In genomic region chr11:76645036-76645435, GRCm38 (mm10) we compare ENCODE assay signal across 19 mouse cellular contexts. TPM values are rescaled to one million over a fixed set of nuclear protein-coding genes. Genes with fewer than 3 reads are reported as not detected.
A peak's percentile ranks its signal among the peaks of the same experiment; 100 is the strongest.
DNase-seq lines count a peak whose midpoint lies in the region; ATAC-seq lines count a peak whose summit lies in the region.
"Had no signal": no experiment of that assay in that cellular context is flagged by ENCODE, and none has a peak within 500 bp of the region (broad histone marks: within the 10 kb centered on the region; RNA-seq: fewer than 3 reads in every experiment).

No protein-coding gene starts in this region.

- DNase-seq in kidney, adult 9 months, result no peak
- DNase-seq in heart, postnatal 25 days (ENCODE audit: low spot score), result no peak
- no peak for DNase-seq in left cerebral cortex, postnatal 36 days (ENCODE audit: low spot score in 2 of 2)
- DNase-seq: adrenal gland, postnatal 10 days; cerebellum, adult 9-10 months; heart, adult 11 months; lung, postnatal 10 days; thymus, postnatal 25 days had no signal

- H3K27me3 ChIP-seq in kidney, embryonic 16.5 days (ENCODE audit: insufficient read depth, low read length), result no peaks in the 10 kb centered on the region
- H3K27me3 ChIP-seq in embryonic facial prominence, embryonic 13.5 days, result no peaks in the 10 kb centered on the region
- H3K27me3 ChIP-seq in intestine, embryonic 15.5 days (replicated peaks), result peaks cover 5% of the 10 kb centered on the region

- no peak overlapping the region for H3K4me3 ChIP-seq in kidney, embryonic 16.5 days (ENCODE audit: low read length)
- no peak overlapping the region for H3K4me3 ChIP-seq in embryonic facial prominence, embryonic 13.5 days
- no peak overlapping the region for H3K4me3 ChIP-seq in macrophage (ENCODE audit: inconsistent target)
- H3K4me3 ChIP-seq in intestine, embryonic 15.5 days (replicated peaks), result no peak overlapping the region
- H3K4me3 ChIP-seq: liver, embryonic 15.5 days had no signal

- H3K9ac ChIP-seq in kidney, embryonic 16.5 days (replicated peaks; ENCODE audit: low read length), result no peak overlapping the region
- H3K9ac ChIP-seq in embryonic facial prominence, embryonic 13.5 days, result 0 out of 2 replicates have a peak overlapping the region, but pooled peaks have one; percentile 21
- H3K9ac ChIP-seq in intestine, embryonic 15.5 days, result no peak overlapping the region
- H3K9ac ChIP-seq: heart, embryonic 15.5 days; liver, embryonic 15.5 days had no signal

- no peak; the same call in 1 of the 2 replicates for ATAC-seq in kidney, embryonic 16.5 days (ENCODE audit: low FRiP score, low TSS enrichment)
- peak; percentile 20 for ATAC-seq in common myeloid progenitor, adult 5-6 weeks (replicated peaks; ENCODE audit: low read depth, poor library complexity, severe bottlenecking)
- ATAC-seq in embryonic facial prominence, embryonic 13.5 days (ENCODE audit: insufficient number of reproducible peaks, insufficient read depth, low FRiP score, low TSS enrichment, low read depth), result no peak
- no peak for ATAC-seq in intestine, embryonic 15.5 days

- no peaks in the 10 kb centered on the region for H3K36me3 ChIP-seq in kidney, embryonic 16.5 days (ENCODE audit: insufficient read depth, low read length)
- H3K36me3 ChIP-seq in embryonic facial prominence, embryonic 13.5 days, result no peaks in the 10 kb centered on the region
- H3K36me3 ChIP-seq in macrophage (ENCODE audit: inconsistent target), result no peaks in the 10 kb centered on the region
- H3K36me3 ChIP-seq in intestine, embryonic 15.5 days, result no peaks in the 10 kb centered on the region
- H3K36me3 ChIP-seq: forebrain, embryonic 15.5 days; heart, embryonic 15.5 days; liver, embryonic 15.5 days had no signal

- peaks cover 24% of the 10 kb centered on the region for H3K4me1 ChIP-seq in kidney, embryonic 16.5 days (ENCODE audit: insufficient read depth, low read length)
- H3K4me1 ChIP-seq in embryonic facial prominence, embryonic 13.5 days, result peaks cover 31% of the 10 kb centered on the region
- H3K4me1 ChIP-seq in intestine, embryonic 15.5 days (replicated peaks), result peaks cover 11% of the 10 kb centered on the region; the same call in 1 of the 2 replicates

- intact Hi-C loops in heart, postnatal 25 days (cut with DNase I), result loop anchor here (5.0 to 10.0 kb wide), 3 partner anchors 100 to 190 kb away; no protein-coding TSS in a partner anchor
- intact Hi-C loops in left cerebral cortex, postnatal 36 days (cut with DNase I), result loop anchor here (5.0 to 10.0 kb wide), 3 partner anchors 70 to 138 kb away; no protein-coding TSS in a partner anchor

- no peaks in the 10 kb centered on the region for H3K9me3 ChIP-seq in kidney, embryonic 16.5 days (ENCODE audit: low read length)
- no peaks in the 10 kb centered on the region for H3K9me3 ChIP-seq in embryonic facial prominence, embryonic 13.5 days
- H3K9me3 ChIP-seq in intestine, embryonic 15.5 days, result no peaks in the 10 kb centered on the region
- H3K9me3 ChIP-seq: forebrain, embryonic 15.5 days; heart, embryonic 15.5 days; liver, embryonic 15.5 days had no signal

- H3K27ac ChIP-seq in kidney, embryonic 16.5 days (ENCODE audit: low read length), result peak overlapping the region; percentile 61
- no peak overlapping the region for H3K27ac ChIP-seq in embryonic facial prominence, embryonic 13.5 days
- 0 out of 2 replicates have a peak overlapping the region, but pooled peaks have one; percentile 1 for H3K27ac ChIP-seq in macrophage
- no peak overlapping the region for H3K27ac ChIP-seq in intestine, embryonic 15.5 days
- H3K27ac ChIP-seq: forebrain, embryonic 15.5 days; heart, embryonic 15.5 days; liver, embryonic 15.5 days had no signal

- WGBS in kidney, embryonic 16.5 days, result 25% methylated on average over 9 of the region's 9 CpGs
- WGBS in embryonic facial prominence, embryonic 13.5 days, result 27% methylated on average over 9 of the region's 9 CpGs
- WGBS in macrophage (ENCODE audit: missing documents), result 30% methylated on average over 9 of the region's 9 CpGs
- 77% methylated on average over 9 of the region's 9 CpGs for WGBS in intestine, embryonic 15.5 days

- H3K4me2 ChIP-seq in kidney, embryonic 16.5 days (replicated peaks; ENCODE audit: low read depth, low read length), result peak overlapping the region; percentile 62
- H3K4me2 ChIP-seq in embryonic facial prominence, embryonic 13.5 days, result peak overlapping the region; percentile 65; the same call in 1 of the 2 replicates
- no peak overlapping the region for H3K4me2 ChIP-seq in intestine, embryonic 15.5 days (replicated peaks)

- no peaks in the 10 kb centered on the region for H3K79me2 ChIP-seq in macrophage (ENCODE audit: inconsistent target)

RNA-seq across cellular contexts. Expression of gene Abr, which starts 22.9 kb away (rescaled TPM):
- 40.4 and 41.0 TPM in 2 replicates for polyA plus RNA-seq in kidney, embryonic 16.5 days (2015; fragmentation: Nextera tagmentation; extraction: Ambion mirVana)
- total RNA-seq in common myeloid progenitor, adult 5-6 weeks (2017), result 32.9 and 42.4 TPM in 2 replicates
- polyA plus RNA-seq in embryonic facial prominence, embryonic 13.5 days (2015; fragmentation: Nextera tagmentation; extraction: Ambion mirVana), result 35.5 and 39.1 TPM in 2 replicates
- 1,000 to 10,000 TPM in 3 of 26 experiments, 100 to 1,000 TPM in 23; 385 to 3,736 (median 481) TPM for total RNA-seq in macrophage (2018; cell fraction: chromatin; rRNA removed)
- 100 to 1,000 TPM; 135 to 283 (median 184) TPM for total RNA-seq in macrophage (2018; cell fraction: cytosol; rRNA removed)
- total RNA-seq in macrophage (2018; cell fraction: nucleus; rRNA removed), result 1,000 to 10,000 TPM in 1 of 26 experiments, 100 to 1,000 TPM in 25; 247 to 1,640 (median 305) TPM
- 100 to 138 TPM (median 115 TPM) in 3 replicates for polyA plus RNA-seq in macrophage (2018)
- total RNA-seq in heart, postnatal 25 days (2021), result 10 to 100 TPM; 26.2 to 29.5 TPM
- 100 to 1,000 TPM; 439 to 452 TPM for total RNA-seq in left cerebral cortex, postnatal 36 days (2021)
- 37.9 and 38.3 TPM in 2 replicates for polyA plus RNA-seq in intestine, embryonic 15.5 days (2015; fragmentation: Nextera tagmentation; extraction: Ambion mirVana)

RNA-seq across cellular contexts. Expression of gene Bhlha9, which starts 27.2 kb away (rescaled TPM):
- polyA plus RNA-seq in kidney, embryonic 16.5 days (2015; fragmentation: Nextera tagmentation; extraction: Ambion mirVana), result 0.17 and 0.24 TPM in 2 replicates
- not detected in 2 replicates for total RNA-seq in common myeloid progenitor, adult 5-6 weeks (2017)
- polyA plus RNA-seq in embryonic facial prominence, embryonic 13.5 days (2015; fragmentation: Nextera tagmentation; extraction: Ambion mirVana), result not detected in 2 replicates
- 1 to 10 TPM in 2 of 26 experiments, under 1 TPM in 4, not detected in 20; 0.53 to 1.4 (median 0.76) TPM for total RNA-seq in macrophage (2018; cell fraction: chromatin; rRNA removed)
- under 1 TPM in 2 of 26 experiments, not detected in 24; 0.05 to 0.13 TPM for total RNA-seq in macrophage (2018; cell fraction: cytosol; rRNA removed)
- 1 to 10 TPM in 1 of 26 experiments, under 1 TPM in 6, not detected in 19; 0.35 to 1.4 (median 0.52) TPM for total RNA-seq in macrophage (2018; cell fraction: nucleus; rRNA removed)
- not detected in 3 replicates for polyA plus RNA-seq in macrophage (2018)
- not detected for total RNA-seq in heart, postnatal 25 days (2021)
- 1 to 10 TPM; 2.1 to 4.0 TPM for total RNA-seq in left cerebral cortex, postnatal 36 days (2021)
- 0.14 and 0.19 TPM in 2 replicates for polyA plus RNA-seq in intestine, embryonic 15.5 days (2015; fragmentation: Nextera tagmentation; extraction: Ambion mirVana)
- total RNA-seq: gastrocnemius, adult 18-20 months had no signal
- polyA plus RNA-seq: liver, embryonic 15.5 days; spleen, adult 2 months; stomach, embryonic 16.5 days had no signal

RNA-seq across cellular contexts. Expression of gene Trarg1, which starts 34.6 kb away (rescaled TPM):
- polyA plus RNA-seq in kidney, embryonic 16.5 days (2015; fragmentation: Nextera tagmentation; extraction: Ambion mirVana), result 2.0 and 2.2 TPM in 2 replicates
- total RNA-seq in common myeloid progenitor, adult 5-6 weeks (2017), result not detected in 2 replicates
- 0.31 and 0.76 TPM in 2 replicates for polyA plus RNA-seq in embryonic facial prominence, embryonic 13.5 days (2015; fragmentation: Nextera tagmentation; extraction: Ambion mirVana)
- not detected for total RNA-seq in macrophage (2018; cell fraction: chromatin; rRNA removed)
- total RNA-seq in macrophage (2018; cell fraction: cytosol; rRNA removed), result under 1 TPM in 2 of 26 experiments, not detected in 24; 0.03 to 0.05 TPM
- not detected for total RNA-seq in macrophage (2018; cell fraction: nucleus; rRNA removed)
- polyA plus RNA-seq in macrophage (2018), result not detected in 3 replicates
- total RNA-seq in heart, postnatal 25 days (2021), result 1 to 10 TPM; 3.7 to 4.2 TPM
- total RNA-seq in left cerebral cortex, postnatal 36 days (2021), result under 1 TPM; 0.49 to 0.50 TPM
- polyA plus RNA-seq in intestine, embryonic 15.5 days (2015; fragmentation: Nextera tagmentation; extraction: Ambion mirVana), result 0.35 and 0.64 TPM in 2 replicates
- polyA plus RNA-seq: liver, embryonic 15.5 days had no signal

Comparison
In these comparisons a context has a peak if more than half of its experiments do, and no peak if none do; other contexts are left out.
1. H3K27ac ChIP-seq: peak in kidney, embryonic 16.5 days (single experiment) and macrophage (single experiment); none in embryonic facial prominence, embryonic 13.5 days (single experiment) and intestine, embryonic 15.5 days (single experiment).